Mouse (Mus musculus): ENCODE results near the gene Shb.
A peak's percentile ranks its signal among the peaks of the same experiment; 100 is the strongest.
"Not testable (repeated sequence)": the region's sequence is repeated elsewhere in the genome, so short reads cannot be mapped to it uniquely, and the experiment has no call there.

The Shb gene

DNA sequence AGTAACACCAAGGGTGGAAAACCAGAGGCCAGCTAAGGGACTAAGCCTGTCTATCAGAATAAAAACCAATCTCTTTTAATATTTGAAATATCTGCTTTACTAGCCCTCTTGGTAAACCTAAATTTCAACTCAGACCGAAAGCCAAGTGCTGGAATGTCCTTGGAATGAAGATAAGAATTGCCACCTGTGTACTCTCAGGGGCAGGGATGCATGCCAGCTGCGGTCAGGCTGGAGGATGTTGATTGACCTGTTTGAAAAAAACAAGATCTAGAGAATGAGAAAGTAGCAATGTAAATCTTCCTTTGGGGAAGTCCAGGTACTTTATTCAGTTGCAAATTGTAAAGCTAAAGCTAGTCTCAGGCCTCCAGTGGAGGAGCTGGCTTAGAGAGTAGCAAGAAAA lies 150.1 kb downstream of the Shb start:
- peak; percentile 56 for DNase-seq

DNA sequence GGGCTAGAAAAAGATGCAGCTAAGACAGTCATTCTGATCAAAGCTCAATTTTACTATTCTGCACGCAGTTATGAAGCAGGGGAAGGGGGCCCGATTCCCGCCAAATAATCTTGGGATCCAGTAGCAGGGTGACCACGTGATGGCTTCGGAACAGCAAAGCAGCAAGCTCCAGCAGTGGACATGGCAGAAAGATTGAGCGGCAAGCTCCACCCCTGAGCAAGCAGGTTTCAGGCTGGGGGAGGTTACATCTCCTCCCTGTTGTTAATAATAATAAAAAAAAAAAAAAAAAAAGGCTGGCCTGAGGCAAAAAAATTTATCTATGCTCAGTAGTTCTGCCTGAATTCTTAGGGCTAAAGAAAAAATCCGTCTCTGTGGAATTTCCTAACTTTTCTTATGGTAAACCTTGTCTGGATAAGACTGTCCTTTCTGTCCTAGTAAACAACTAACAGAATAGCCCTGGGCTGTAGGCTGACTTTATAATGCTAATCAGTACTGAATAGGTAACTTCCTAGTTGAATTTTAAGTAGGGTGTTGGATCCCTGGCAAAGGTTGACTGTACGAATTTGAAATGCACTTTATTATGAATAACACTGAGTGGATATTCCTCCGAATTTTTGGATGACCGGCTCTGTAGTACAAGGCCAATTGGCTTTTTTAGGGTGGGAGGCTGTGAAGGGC lies 151.2 kb downstream of the Shb start:
- not testable (repeated sequence) for DNase-seq

DNA sequence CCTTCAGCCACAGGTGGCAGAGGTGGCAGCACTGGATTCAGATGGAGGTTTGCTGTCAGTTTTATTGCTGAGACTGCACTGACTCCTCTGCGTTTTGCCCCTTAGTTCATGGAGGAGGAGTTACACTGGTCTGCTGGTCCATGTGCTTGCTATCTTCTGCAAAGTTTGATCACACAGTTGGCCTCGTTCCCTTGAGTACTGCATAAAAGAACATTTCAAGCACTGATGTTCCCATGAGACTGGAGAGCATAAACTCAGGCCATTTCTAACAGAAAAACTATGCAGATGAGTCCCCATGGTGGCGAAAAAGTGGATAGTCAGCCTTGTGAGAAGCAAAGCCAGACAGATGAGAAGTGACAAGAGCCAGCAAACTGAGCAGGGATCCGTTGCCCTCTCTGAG lies 155.7 kb downstream of the Shb start:
- DNase-seq: no peak

DNA sequence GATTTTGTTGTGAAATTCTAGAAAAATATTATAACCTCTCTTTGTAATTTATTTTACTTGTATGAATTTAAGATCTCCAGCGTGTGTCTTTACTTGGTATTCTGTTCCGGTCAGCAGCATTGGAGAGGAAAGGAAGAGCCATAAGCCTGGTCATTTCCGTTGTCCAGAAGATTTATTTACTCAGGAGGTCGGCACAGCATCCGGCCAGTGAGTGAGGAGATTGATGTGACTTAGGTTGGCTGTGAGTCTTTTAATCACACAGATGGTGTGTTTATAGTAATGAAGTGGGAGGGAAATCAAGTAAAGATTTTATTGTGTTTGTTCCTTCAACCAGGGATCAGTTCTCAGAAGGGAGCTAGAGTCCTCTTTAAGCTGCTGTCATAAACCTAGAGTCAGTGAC lies 157.4 kb downstream of the Shb start:
- DNase-seq: no peak

Data from lung, postnatal 14 days (tissue).